Mouse (Mus musculus): ENCODE measurements around the gene Bak1. TPM values are rescaled to one million over a fixed set of nuclear protein-coding genes. Genes with fewer than 3 reads are reported as not detected.

Bak1 gene
- total RNA-seq, 2 experiments from 2014 or later = 38.6 to 117 TPM

GRCm38 (mm10) chr17:27027460-27028283, 1.1 kb downstream of the Bak1 start:
- ATAC-seq (replicated peaks; ENCODE audit: low FRiP score, low TSS enrichment, poor library complexity, severe bottlenecking) = peak; percentile 52

DNA sequence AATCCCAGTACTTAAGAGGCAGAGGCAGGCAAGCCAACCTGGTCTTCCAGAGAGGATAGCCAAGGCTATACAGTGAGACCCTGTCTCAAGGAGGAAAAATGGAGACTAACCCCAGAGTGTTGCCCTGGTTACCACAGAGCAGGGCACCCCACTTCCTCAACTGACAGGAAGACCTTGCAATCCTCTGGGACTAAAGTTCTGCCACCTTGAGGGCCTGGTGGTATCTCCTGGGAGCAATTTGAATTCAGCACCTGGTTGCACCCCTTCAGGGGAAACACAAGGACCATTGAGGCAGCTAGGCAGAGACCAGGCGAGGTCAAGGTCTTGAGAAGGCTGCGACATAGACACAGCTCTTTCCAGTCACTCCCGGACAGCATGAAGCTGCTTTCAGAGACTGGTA, 2.9 kb downstream of the Bak1 start:
- ATAC-seq (replicated peaks; ENCODE audit: low FRiP score, low TSS enrichment, poor library complexity, severe bottlenecking) = no peak

DNA sequence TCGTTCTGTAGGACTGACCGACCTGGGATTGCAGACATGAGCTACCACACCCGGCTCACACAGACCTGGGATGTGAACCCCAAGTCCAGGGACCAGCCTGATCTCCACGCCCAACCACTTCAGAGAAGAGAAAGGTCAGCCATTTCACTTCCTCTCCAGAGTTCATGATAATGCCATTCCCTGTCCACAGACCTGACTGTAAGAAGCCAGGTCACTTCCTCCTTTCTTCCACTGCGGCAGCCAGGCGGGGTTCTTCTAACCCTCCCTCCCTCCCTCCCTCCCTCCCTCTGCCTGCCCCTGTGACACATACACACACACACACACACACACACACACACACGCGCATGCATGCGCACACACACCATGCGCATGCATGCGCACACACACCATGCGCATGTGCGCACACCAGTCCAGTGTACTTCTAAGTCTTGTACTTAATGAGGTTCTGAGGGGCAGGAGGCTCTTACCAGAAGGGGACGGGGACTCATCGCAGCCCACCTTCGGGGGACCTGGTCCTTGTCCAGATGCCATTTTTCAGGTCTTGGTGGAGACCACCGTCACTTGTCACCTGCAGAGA, 3.4 kb downstream of the Bak1 start:
- no peak for ATAC-seq (replicated peaks; ENCODE audit: low FRiP score, low TSS enrichment, poor library complexity, severe bottlenecking)

DNA sequence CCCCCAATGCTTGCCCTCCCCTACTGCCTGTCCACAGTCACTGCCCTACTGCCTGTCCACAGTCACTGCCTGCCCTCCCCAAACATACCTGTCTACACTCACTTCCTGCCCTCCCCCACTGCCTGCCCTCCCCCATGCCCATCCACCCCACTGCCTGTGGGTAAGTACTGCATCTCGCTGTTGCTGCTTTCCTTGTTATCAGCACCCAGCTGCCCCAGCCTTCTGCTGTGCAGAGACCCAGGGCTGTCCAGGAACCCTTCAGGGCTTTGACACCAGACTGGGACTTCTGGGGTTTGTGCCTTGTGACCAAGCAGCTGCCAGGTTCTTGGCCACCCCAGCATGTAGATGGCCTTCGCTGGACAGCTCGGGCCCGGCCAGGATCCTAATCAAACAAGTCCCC, 5.5 kb downstream of the Bak1 start:
- peak; percentile 46 for ATAC-seq (replicated peaks; ENCODE audit: low FRiP score, low TSS enrichment, poor library complexity, severe bottlenecking)

GRCm38 (mm10) chr17:27021736-27022135, 7.1 kb downstream of the Bak1 start:
- ATAC-seq (replicated peaks; ENCODE audit: low FRiP score, low TSS enrichment, poor library complexity, severe bottlenecking) = no peak

GRCm38 (mm10) chr17:27021076-27021475, 7.7 kb downstream of the Bak1 start:
- ATAC-seq (replicated peaks; ENCODE audit: low FRiP score, low TSS enrichment, poor library complexity, severe bottlenecking) = no peak

GRCm38 (mm10) chr17:27018555-27019196, 10.1 kb downstream of the Bak1 start:
- ATAC-seq (replicated peaks; ENCODE audit: low FRiP score, low TSS enrichment, poor library complexity, severe bottlenecking) = no peak

DNA sequence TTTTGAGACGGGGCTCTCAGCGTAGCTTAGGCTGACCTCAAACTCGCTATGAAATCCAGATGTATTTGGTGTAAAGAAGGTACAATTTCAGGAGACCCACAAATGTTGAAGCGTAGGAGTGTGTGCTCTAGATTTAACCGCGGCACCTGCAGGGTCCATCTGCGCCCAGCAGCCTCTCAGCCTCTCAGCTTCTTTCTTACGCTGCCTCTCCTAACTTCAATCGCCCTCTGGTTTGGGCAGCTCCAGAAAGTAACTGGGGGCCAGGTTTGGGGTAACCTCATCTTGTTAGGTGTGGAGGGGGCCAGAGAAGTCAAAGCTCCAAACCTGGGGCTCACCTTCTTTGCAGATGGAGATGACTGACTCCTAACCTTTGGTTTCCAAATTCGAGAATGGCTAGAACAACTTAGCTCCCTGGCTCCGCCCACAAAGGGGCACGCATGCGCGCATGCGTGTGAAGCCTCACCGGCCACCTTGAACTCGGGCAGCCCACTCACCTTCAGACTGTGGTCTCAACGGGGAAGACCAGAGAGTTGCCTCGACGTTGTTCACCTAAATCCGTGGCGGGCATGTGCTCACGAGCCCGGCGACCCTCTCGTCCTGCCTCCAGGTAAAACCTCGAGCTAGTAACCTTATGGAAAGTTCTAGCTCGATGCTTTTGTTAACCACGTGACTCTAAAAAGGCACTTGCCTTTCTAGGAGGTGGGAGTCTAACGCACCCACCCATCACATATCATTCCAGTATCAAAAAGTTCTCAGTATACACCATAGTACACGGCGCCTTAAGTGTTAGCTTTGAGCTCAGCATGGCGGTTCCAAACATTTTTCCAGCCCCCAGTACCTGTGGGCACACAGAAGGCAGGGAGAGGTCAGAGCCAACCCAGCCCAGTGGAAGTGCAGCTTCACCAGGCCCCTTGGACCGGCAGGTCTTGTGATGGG, 11.0 kb downstream of the Bak1 start:
- peak; percentile 82 for ATAC-seq (replicated peaks; ENCODE audit: low FRiP score, low TSS enrichment, poor library complexity, severe bottlenecking)

DNA sequence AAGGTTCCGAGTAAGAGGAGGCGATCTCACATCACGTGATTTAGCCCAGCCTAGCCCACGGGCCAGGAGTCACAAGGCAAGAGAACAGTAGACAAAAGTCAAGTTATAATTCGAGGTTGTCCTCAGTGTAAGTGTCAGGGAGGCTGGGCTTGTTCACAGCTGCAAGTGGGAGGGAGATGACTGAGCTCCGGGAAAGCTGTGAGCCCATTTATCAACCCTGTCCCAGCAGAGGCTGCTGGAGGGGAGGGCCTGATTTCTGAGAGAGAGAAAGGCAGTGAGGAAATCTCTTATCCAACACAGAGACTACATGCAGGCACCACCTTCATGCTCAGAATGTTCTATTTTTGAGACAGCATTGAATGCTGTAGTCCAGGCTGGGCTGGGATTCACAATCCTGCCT, 15.9 kb downstream of the Bak1 start:
- ATAC-seq (replicated peaks; ENCODE audit: low FRiP score, low TSS enrichment, poor library complexity, severe bottlenecking) = peak; percentile 72

GRCm38 (mm10) chr17:27011998-27012672, 16.7 kb downstream of the Bak1 start:
- ATAC-seq (replicated peaks; ENCODE audit: low FRiP score, low TSS enrichment, poor library complexity, severe bottlenecking) = peak; percentile 80

- no peak for ATAC-seq (replicated peaks; ENCODE audit: low FRiP score, low TSS enrichment, poor library complexity, severe bottlenecking)
Measured at GRCm38 (mm10) chr17:27011167-27011566, 17.6 kb downstream of the Bak1 start.

- ATAC-seq (replicated peaks; ENCODE audit: low FRiP score, low TSS enrichment, poor library complexity, severe bottlenecking) = no peak
Measured at GRCm38 (mm10) chr17:27008277-27008676, 20.5 kb downstream of the Bak1 start.

DNA sequence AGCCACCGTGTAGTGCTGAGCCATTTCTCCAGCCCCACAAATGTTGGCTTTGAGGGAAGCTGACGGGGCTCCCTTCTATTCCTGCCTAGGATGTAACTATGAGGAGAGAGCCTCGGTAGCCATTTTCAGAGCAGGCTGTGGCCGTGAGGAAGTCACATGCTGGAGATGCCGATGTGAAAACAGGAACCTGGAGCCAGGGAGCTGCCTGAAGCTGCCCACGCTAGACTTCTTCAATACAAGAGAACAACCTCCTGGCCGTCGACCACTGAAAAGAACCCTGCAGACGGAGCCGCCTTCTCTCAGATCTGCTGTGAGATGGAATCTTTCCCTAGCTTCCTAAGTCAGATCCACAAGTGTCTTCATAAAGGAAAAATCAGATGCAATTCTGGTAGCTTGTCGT, 23.2 kb downstream of the Bak1 start:
- no peak for ATAC-seq (replicated peaks; ENCODE audit: low FRiP score, low TSS enrichment, poor library complexity, severe bottlenecking)

DNA sequence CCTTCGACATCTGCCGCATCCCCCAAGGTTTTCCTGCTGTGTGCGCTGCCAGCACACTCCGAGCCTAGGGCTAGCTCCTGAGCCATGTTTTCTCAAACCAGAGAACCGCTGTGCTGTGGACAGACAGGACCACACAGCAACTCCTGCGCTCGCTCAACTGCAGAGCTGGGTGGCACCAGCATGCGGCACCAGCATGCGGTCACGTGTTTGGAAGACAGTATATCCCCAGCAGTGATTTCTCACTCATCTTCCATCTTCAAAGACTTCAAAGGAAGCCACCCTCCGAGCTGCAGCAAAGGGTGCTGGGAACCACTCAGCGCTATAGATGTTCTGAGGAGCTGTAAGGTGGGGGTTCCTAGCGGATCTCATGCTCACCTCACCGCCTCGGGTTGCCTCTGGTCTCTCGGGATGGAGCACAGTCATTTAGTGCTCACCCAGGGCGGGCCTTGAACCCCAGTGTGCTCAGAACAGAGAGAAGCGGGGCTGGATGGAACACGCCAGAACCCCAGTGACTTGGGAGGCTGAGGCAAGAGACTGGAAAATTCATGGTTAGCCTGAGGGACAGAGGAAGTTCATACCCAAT, 23.8 kb downstream of the Bak1 start:
- no peak for ATAC-seq (replicated peaks; ENCODE audit: low FRiP score, low TSS enrichment, poor library complexity, severe bottlenecking)

- peak; percentile 48; the same call in 1 of the 2 replicates for ATAC-seq (replicated peaks; ENCODE audit: low FRiP score, low TSS enrichment, poor library complexity, severe bottlenecking)
Measured at GRCm38 (mm10) chr17:27004431-27004830, 24.4 kb downstream of the Bak1 start.

DNA sequence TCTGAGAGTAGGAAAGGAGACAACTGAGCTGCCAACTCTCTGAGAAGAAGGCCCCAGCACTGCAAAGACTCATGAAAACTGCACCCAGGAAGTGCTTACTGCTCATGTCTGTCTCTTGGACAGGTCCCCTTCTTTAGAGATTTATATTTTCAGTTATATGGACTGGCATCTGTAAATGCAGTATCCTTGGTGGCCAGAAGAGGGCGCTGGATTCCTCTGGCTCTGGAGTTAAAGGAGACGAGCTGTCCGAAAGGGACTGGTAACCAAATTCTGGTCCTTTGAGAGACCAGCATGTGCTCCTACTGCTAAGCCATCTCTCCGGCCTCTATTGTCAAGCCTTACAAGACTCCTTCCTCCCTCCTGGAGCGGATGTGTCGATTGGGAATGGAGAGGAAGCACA, 26.9 kb downstream of the Bak1 start:
- ATAC-seq (replicated peaks; ENCODE audit: low FRiP score, low TSS enrichment, poor library complexity, severe bottlenecking) = no peak

- ATAC-seq (replicated peaks; ENCODE audit: low FRiP score, low TSS enrichment, poor library complexity, severe bottlenecking) = peak; percentile 53; the same call in 1 of the 2 replicates
Measured at GRCm38 (mm10) chr17:27001151-27001550, 27.7 kb downstream of the Bak1 start.

DNA sequence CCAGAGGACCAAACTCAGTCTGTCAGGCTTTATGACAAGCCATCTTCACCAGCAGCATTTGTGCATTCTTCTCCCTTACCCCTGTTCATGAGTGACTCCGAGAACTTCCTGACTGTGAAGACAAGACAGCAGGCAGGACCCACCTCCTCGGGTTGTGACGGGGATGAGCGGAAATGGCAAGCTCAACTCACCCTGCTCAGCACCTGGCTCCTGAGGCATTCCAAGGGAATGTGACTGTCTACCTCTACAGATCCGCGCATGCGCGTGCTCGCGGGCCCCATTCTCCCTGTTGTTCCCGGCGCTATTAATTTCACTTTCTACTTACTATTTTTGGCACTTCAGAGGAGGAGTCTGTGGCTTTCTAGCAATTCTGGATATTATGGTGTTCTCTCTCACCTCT, 28.8 kb downstream of the Bak1 start:
- ATAC-seq (replicated peaks; ENCODE audit: low FRiP score, low TSS enrichment, poor library complexity, severe bottlenecking) = no peak

- no peak for ATAC-seq (replicated peaks; ENCODE audit: low FRiP score, low TSS enrichment, poor library complexity, severe bottlenecking)
Measured at GRCm38 (mm10) chr17:26998283-26998682, 30.5 kb downstream of the Bak1 start.

Measured in megakaryocyte-erythroid progenitor cell, adult 5-6 weeks (primary cell).